Mouse (Mus musculus) gastrocnemius, postnatal 4 days (tissue): Measurements from ENCODE around the gene Gm20747. TPM values are rescaled to one million over a fixed set of nuclear protein-coding genes. Genes with fewer than 3 reads are reported as not detected.
"Not testable (repeated sequence)": the region's sequence is repeated elsewhere in the genome, so short reads cannot be mapped to it uniquely, and the experiment has no call there.

Source experiments
- DNase-seq, 2 experiments: peaks; one replicate each; pipeline ENCODE4 v3.0.0; 2021 to 2022; ENCODE audit warnings: low spot score in 2 of 2, mixed read lengths in 2 of 2
- long read RNA-seq, 2 experiments: library from polyadenylated mRNA; stranded (forward); transcript quantifications; one replicate each; pipeline ENCODE4 v2.0.0; 2021
- total RNA-seq, 2 experiments: library from RNA; stranded (reverse); gene quantifications; 2 replicates each; pipeline ENCODE4 v1.2.3; 2021

Gene Gm20747
- not detected for total RNA-seq
- long read RNA-seq, experiment 1: 0 reads
- long read RNA-seq, experiment 2: 0 reads

DNA sequence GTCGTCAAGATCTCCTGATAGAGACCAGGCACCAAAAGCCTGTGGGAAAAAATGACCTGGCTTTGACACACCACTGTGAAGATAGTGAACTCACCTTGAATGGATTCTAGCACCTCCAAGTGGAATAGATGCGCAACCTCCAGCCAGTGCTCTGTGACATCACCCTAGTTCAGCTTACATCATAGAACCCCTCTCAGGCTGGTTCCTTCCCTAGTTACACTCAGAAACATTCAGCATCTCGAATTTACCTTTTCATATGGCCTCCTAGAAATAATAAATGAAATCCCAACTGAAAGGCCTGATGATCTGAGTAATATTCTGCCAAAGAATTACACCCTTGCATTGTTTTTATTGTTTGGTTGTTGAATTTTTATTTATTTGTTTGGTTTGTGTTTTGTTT lies at the start of gene Gm20747:
Gene Gm20747, minus strand, starts transcription at position 101 of the 400 bp plus-strand sequence.
- DNase-seq: not testable (repeated sequence)
